Mouse (Mus musculus) layer of hippocampus, postnatal 36 days (tissue): ENCODE measurements around the gene Crisp1. TPM values are rescaled to one million over a fixed set of nuclear protein-coding genes. Genes with fewer than 3 reads are reported as not detected.

Experiments
- DNase-seq, 2 experiments: peaks; one replicate each; pipeline ENCODE4 v3.0.0; 2022
- total RNA-seq, 2 experiments: library from RNA; stranded (reverse); gene quantifications; 2 replicates each; pipeline ENCODE4 v1.2.3; 2021

Crisp1 gene
- total RNA-seq: not detected

DNA sequence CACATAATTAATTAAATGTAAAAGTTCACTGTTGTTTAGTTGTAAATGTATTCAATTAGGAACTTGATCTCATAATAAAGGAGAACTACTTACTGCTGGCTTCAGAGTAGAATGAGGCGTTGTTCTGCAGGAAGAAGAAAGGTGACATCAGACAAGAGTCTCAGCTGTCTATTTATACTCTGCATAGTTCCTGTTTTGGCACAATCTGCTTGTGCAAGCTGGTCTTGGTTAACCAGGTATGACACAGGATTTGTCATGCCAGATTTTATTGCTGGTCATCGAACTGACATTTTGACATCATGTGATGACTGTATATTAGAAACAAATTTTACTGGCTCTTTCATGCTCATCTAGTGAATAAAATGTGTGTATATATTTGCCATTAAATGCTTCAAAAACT lies at the start of gene Crisp1:
Gene Crisp1 (minus strand): TSS at position 146 of the 400 bp plus-strand sequence.
- DNase-seq: no peak

DNA sequence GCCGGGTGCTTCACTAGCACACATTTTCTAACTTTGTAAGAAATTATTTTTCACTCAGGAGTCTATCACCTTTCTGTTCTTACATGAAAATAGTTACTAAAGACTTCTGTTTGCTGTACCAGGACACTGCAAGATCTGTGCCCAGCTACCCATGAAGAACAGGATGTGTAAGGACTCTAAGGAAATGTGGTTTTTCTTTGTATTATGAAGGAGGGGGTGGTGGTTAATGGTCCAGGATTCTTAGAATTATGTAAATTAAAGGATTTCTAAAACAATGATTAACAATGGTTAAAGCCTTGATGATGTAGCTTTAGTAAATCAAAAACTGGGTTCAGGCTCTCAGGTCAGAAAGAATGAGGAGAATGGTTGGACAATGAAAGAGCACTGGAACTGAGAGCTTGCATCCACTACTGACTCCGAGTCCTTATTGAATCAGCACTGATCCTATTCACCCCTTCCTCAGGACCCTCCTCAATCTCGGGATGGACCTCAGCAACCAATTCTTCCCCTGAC lies 23.5 kb upstream of the Crisp1 start:
- no peak for DNase-seq

- no peak for DNase-seq
Observed at GRCm38 (mm10) chr17:40285435-40285834, 33.6 kb downstream of the Crisp1 start.

DNA sequence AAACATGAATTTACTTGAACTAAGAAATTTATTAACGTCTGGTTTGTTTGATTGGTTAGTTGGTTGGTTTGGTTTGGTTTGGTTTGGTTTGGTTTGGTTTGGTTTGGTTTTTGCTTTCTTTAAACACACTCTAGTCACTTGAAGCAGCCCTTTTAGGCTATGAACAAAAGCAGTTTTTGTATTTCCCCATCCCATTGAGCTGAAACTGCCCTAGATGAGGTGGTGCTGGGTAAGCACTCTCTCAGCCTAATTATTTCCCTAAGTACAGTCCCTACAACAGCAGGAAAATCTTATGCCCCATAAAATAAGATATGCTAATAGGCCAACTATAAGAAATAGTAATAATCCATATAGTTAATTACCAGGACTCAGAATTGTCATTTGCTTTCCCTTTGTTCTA lies 43.5 kb downstream of the Crisp1 start:
- DNase-seq: no peak

DNA sequence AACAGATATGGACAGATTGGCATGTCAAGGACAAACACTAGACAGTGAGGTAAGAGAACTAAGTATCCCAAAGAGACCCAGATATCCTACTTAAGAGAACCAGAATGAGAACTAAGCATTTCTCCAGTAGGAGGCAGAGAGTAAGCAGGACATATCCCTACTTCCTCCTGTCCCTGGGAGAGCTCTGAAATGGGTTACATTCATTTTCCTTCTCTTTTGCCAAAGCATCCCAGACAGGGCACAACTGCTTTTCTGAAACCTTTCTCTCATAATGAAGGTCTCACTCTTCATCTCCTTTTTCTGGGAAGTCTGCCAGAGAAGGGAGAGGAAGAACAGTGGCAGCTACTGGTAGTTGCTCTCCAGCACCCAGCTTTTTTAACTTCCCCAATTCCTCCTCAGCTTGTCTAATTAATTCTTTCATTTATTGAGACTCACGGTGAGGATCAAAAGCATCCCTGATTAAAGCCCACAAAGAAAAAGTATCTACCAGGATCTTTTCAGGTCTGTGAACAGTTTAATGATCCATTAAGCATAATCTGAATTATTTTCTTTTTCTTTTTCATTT lies 44.0 kb downstream of the Crisp1 start:
- DNase-seq: no peak

DNA sequence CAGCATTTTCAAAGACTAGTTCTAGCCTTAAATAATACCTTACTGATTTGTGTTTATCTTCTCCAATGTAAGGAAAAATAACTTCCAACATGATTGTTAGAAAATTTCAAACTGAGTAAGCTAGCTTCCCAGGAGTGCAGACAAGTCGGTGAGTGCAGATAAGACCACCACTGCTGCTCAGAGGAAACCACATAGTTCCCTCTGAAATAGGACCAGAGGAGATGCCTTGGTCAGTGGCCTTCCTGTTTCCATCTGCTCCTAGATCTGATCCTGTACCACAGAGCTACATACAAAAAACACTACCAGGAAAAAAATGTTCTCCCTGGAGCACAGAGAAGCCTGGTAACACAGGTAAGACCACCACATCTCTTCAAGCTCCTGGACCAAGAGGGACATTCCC lies 66.5 kb downstream of the Crisp1 start:
- no peak for DNase-seq

Other genes starting within 250 kb of the Crisp1 start
- gene AC192777.2, start 223.8 kb downstream of the Crisp1 start, total RNA-seq: not detected
- gene Pgk2, start 110.6 kb downstream of the Crisp1 start, total RNA-seq: not detected
- not detected for gene Crisp3, start 76.9 kb downstream of the Crisp1 start, total RNA-seq
- not detected for gene Esp8, start 200.8 kb upstream of the Crisp1 start, total RNA-seq
- gene Esp6, start 242.3 kb upstream of the Crisp1 start, total RNA-seq: not detected